7 mouse cellular contexts compared by ENCODE assay signal in the genomic region with DNA sequence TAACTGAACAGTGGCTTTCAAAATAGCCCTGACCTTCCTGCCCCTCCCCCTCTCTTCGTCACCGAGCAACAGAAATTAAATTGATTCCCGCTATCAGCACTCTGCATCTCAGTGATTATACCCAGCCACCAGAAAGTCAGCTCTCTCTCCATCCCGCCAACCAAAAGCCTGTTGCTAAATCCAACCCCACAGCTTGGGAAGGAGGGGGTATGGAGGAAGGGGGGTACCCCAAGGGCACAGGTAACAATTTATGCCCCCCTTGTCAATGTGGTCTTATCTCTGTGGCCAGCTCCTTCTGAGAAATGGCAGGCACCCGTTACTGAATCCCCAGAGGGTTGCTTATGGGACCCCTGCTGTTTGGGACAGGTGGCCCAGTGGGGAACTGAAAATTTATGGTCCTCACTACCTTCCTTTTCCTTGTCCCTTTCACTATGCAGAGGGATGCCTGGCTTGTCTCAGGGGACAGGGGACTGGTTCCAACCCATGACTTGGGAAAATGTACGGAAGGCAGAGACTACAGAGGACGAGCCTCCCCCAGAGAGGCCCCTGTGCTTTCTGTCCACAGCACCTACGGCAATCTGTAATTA.
DNase-seq lines count a peak whose midpoint lies in the region; ATAC-seq and TF ChIP-seq lines count a peak whose summit lies in the region.

No protein-coding gene starts in this region.

- H3K4me3 ChIP-seq in liver, embryonic 11.5 days (ENCODE audit: low read depth, low read length): no peak overlapping the region
- no peak overlapping the region for H3K4me3 ChIP-seq in embryonic facial prominence, embryonic 14.5 days (ENCODE audit: low read depth, low read length)
- H3K4me3 ChIP-seq in stomach, embryonic 14.5 days (ENCODE audit: low read depth, low read length): no peak overlapping the region
- no peak overlapping the region for H3K4me3 ChIP-seq in cerebellum, adult 2 months (replicated peaks; ENCODE audit: insufficient read depth, low read depth, low read length)

- 39% methylated on average over 8 of the region's 8 CpGs for WGBS in liver, embryonic 11.5 days
- 47% methylated on average over 8 of the region's 8 CpGs for WGBS in embryonic facial prominence, embryonic 14.5 days
- 48% methylated on average over 8 of the region's 8 CpGs for WGBS in stomach, embryonic 14.5 days
- WGBS in cerebellum, adult 2 months: 72% methylated on average over 8 of the region's 8 CpGs

- no peak for TF ChIP-seq POLR2A in cerebellum, adult 2 months (IDR thresholded peaks at IDR 0.05; ENCODE audit: borderline replicate concordance, insufficient read depth, low read length)

- no peak for DNase-seq in liver, embryonic 11.5 days (ENCODE audit: low spot score)
- DNase-seq in liver: no peak
- no peak for DNase-seq in embryonic facial prominence, embryonic 14.5 days (ENCODE audit: low spot score)
- peak; percentile 49 to 52 for DNase-seq in kidney, postnatal 36 days
- no peak for DNase-seq in layer of hippocampus, postnatal 10 days (ENCODE audit: low spot score in 2 of 2)
- no peak for DNase-seq in cerebellum, adult 2 months

- H3K27me3 ChIP-seq in liver, embryonic 11.5 days (replicated peaks; ENCODE audit: control insufficient read depth, insufficient read depth, low read length): no peaks in the 10 kb centered on the region
- no peaks in the 10 kb centered on the region for H3K27me3 ChIP-seq in embryonic facial prominence, embryonic 14.5 days (replicated peaks; ENCODE audit: control insufficient read depth, insufficient read depth, low read length)
- H3K27me3 ChIP-seq in stomach, embryonic 14.5 days (ENCODE audit: control insufficient read depth, insufficient read depth, low read length): no peaks in the 10 kb centered on the region
- no peaks in the 10 kb centered on the region for H3K27me3 ChIP-seq in cerebellum, adult 2 months (ENCODE audit: control insufficient read depth, insufficient read depth, low read length)

- peak overlapping the region; percentile 40; the same call in 1 of the 2 replicates for H3K27ac ChIP-seq in liver, embryonic 11.5 days (ENCODE audit: low read depth, low read length)
- peak overlapping the region; percentile 61 for H3K27ac ChIP-seq in embryonic facial prominence, embryonic 14.5 days (replicated peaks; ENCODE audit: low read depth, low read length)
- H3K27ac ChIP-seq in stomach, embryonic 14.5 days (ENCODE audit: low read length): peak overlapping the region; percentile 75
- H3K27ac ChIP-seq in cerebellum, adult 2 months (ENCODE audit: insufficient read depth, low read length): no peak overlapping the region

- ATAC-seq in liver, embryonic 11.5 days (replicated peaks; ENCODE audit: low FRiP score): no peak
- ATAC-seq in embryonic facial prominence, embryonic 14.5 days (ENCODE audit: low read depth): no peak
- no peak for ATAC-seq in stomach, embryonic 14.5 days (ENCODE audit: insufficient number of reproducible peaks, insufficient read depth, low FRiP score, low read depth)

- no peaks in the 10 kb centered on the region for H3K9me3 ChIP-seq in liver, embryonic 11.5 days (ENCODE audit: control insufficient read depth, low read length)
- no peaks in the 10 kb centered on the region for H3K9me3 ChIP-seq in embryonic facial prominence, embryonic 14.5 days (ENCODE audit: control insufficient read depth, low read length)
- no peaks in the 10 kb centered on the region for H3K9me3 ChIP-seq in stomach, embryonic 14.5 days (ENCODE audit: control insufficient read depth, low read depth, low read length)

- H3K36me3 ChIP-seq in liver, embryonic 11.5 days (ENCODE audit: control insufficient read depth, insufficient read depth, low read length): no peaks in the 10 kb centered on the region
- H3K36me3 ChIP-seq in embryonic facial prominence, embryonic 14.5 days (ENCODE audit: control insufficient read depth, insufficient read depth, low read length): no peaks in the 10 kb centered on the region
- H3K36me3 ChIP-seq in stomach, embryonic 14.5 days (ENCODE audit: control insufficient read depth, insufficient read depth, low read length): no peaks in the 10 kb centered on the region

- H3K4me2 ChIP-seq in liver, embryonic 11.5 days: peak overlapping the region; percentile 20; the same call in 1 of the 2 replicates
- H3K4me2 ChIP-seq in embryonic facial prominence, embryonic 14.5 days (ENCODE audit: low read depth, low read length): no peak overlapping the region
- no peak overlapping the region for H3K4me2 ChIP-seq in stomach, embryonic 14.5 days (replicated peaks; ENCODE audit: low read depth, low read length)

- H3K9ac ChIP-seq in liver, embryonic 11.5 days (ENCODE audit: low read depth, low read length): no peak overlapping the region
- H3K9ac ChIP-seq in embryonic facial prominence, embryonic 14.5 days (ENCODE audit: low read depth, low read length): no peak overlapping the region
- no peak overlapping the region for H3K9ac ChIP-seq in stomach, embryonic 14.5 days (replicated peaks; ENCODE audit: low read depth, low read length)

- no peak for TF ChIP-seq CTCF in cerebellum, adult 2 months (IDR thresholded peaks at IDR 0.05; ENCODE audit: borderline replicate concordance, insufficient read depth, low read depth, low read length)

- peaks cover 70% of the 10 kb centered on the region for H3K4me1 ChIP-seq in liver, embryonic 11.5 days (replicated peaks; ENCODE audit: control insufficient read depth, insufficient read depth, low read length)
- peaks cover 80% of the 10 kb centered on the region for H3K4me1 ChIP-seq in embryonic facial prominence, embryonic 14.5 days (ENCODE audit: control insufficient read depth, insufficient read depth, low read length)
- H3K4me1 ChIP-seq in stomach, embryonic 14.5 days (ENCODE audit: control insufficient read depth, insufficient read depth, low read length): peaks cover 72% of the 10 kb centered on the region
- peaks cover 46% of the 10 kb centered on the region for H3K4me1 ChIP-seq in cerebellum, adult 2 months (ENCODE audit: control insufficient read depth, insufficient read depth, low read length)

Comparison
In these comparisons a context has a peak if more than half of its experiments do, and no peak if none do; other contexts are left out.
1. DNase-seq: peak in kidney, postnatal 36 days (2 of 2); none in liver, embryonic 11.5 days (single experiment), liver (single experiment), embryonic facial prominence, embryonic 14.5 days (single experiment), layer of hippocampus, postnatal 10 days (0 of 2) and cerebellum, adult 2 months (0 of 2).